Mouse (Mus musculus): ENCODE data around the gene Luzp4.
"Not testable (repeated sequence)": the region's sequence is repeated elsewhere in the genome, so short reads cannot be mapped to it uniquely, and the experiment has no call there.

Gene Luzp4

GRCm38 (mm10) chrX:148857340-148857739, at the start of gene Luzp4:
Gene Luzp4, plus strand, starts transcription at chrX:148857640.
- not testable (repeated sequence) for DNase-seq (ENCODE audit: low spot score in 2 of 2)

GRCm38 (mm10) chrX:148841801-148842200, 15.6 kb upstream of the Luzp4 start:
- DNase-seq (ENCODE audit: low spot score in 2 of 2), result not testable (repeated sequence)

Measured in right cerebral cortex, postnatal 10 days (tissue).